Mouse (Mus musculus) thymus, adult 2 months (tissue): Measurements from ENCODE around the gene Ksr2. TPM values are rescaled to one million over a fixed set of nuclear protein-coding genes. Genes with fewer than 3 reads are reported as not detected.

Experiments
- DNase-seq: peaks from one replicate; pipeline ENCODE4 v3.0.0; 2021
- H3K27ac ChIP-seq: fragments of 200-500 bp; 2 replicates; pipeline ENCODE4 v1.5.1; 2012; ENCODE audit warnings: low read length, control low read depth; ENCODE audit not compliant: control insufficient read depth, insufficient read depth
- H3K27me3 ChIP-seq: fragments of 200-500 bp; 2 replicates; pipeline ENCODE4 v1.6.1; 2012; ENCODE audit warnings: mild to moderate bottlenecking, low read length, moderate library complexity, mixed read lengths; ENCODE audit not compliant: control insufficient read depth, insufficient read depth
- H3K36me3 ChIP-seq: fragments of 200-500 bp; 2 replicates; pipeline ENCODE4 v1.6.1; 2012; ENCODE audit warnings: mild to moderate bottlenecking, low read length, moderate library complexity; ENCODE audit not compliant: control insufficient read depth, insufficient read depth
- H3K4me1 ChIP-seq: fragments of 200-500 bp; replicated peaks from 2 replicates; pipeline ENCODE4 v1.6.1; 2012; ENCODE audit warnings: low read length; ENCODE audit not compliant: control insufficient read depth, insufficient read depth
- H3K4me3 ChIP-seq: fragments of 200-500 bp; 2 replicates; pipeline ENCODE4 v1.5.1; 2012; ENCODE audit warnings: mild to moderate bottlenecking, low read length, control low read depth, moderate library complexity; ENCODE audit not compliant: control insufficient read depth, insufficient read depth
- CTCF ChIP-seq: fragments of 200-500 bp; IDR thresholded peaks from 2 replicates; pipeline ENCODE4 v1.5.1; 2012; ENCODE audit warnings: mild to moderate bottlenecking, control low read depth, low read length, moderate library complexity, borderline replicate concordance; ENCODE audit not compliant: control insufficient read depth, poor library complexity, insufficient read depth; ENCODE audit errors: extremely low read depth
- POLR2A ChIP-seq: fragments of 200-500 bp; IDR thresholded peaks from 2 replicates; pipeline ENCODE4 v1.6.1; 2012; ENCODE audit warnings: mild to moderate bottlenecking, low read length, control low read depth, moderate library complexity; ENCODE audit not compliant: control insufficient read depth, poor library complexity, insufficient read depth; ENCODE audit errors: extremely low read depth
- WGBS: fragments of 180-500 bp; shearing (Covaris S2); methylation state at CpG from one replicate; pipeline ENCODE4 v1.1.7; 2018; 5-methylcytosine and 5-hydroxymethylcytosine counted together
- polyA plus RNA-seq: library from polyadenylated mRNA; depleted of rRNA; stranded (reverse); fragments of >200 nt; gene quantifications from 2 replicates; pipeline ENCODE4 v1.2.3, GENCODE M21; 2012

The Ksr2 gene
- polyA plus RNA-seq, 1 experiment = 0.54 TPM

- Histone ChIP-seq H3K4me3 (no peak overlapping the region), H3K36me3 (no peaks in the 10 kb centered on the region), H3K27ac (no peak overlapping the region), H3K4me1 (no peaks in the 10 kb centered on the region), H3K27me3 (no peaks in the 10 kb centered on the region; the same call in 1 of the 2 replicates)
- DNase-seq = no peak
- 88% methylated on average over 6 of the region's 6 CpGs for WGBS
- TF ChIP-seq CTCF (no peak), POLR2A (no peak)
Measured at GRCm38 (mm10) chr5:117530991-117531390, 117.2 kb downstream of the Ksr2 start.

GRCm38 (mm10) chr5:117539221-117539620, 125.4 kb downstream of the Ksr2 start:
- H3K36me3 ChIP-seq = no peaks in the 10 kb centered on the region
- no peak overlapping the region for H3K4me3 ChIP-seq
- no peak overlapping the region for H3K27ac ChIP-seq
- H3K4me1 ChIP-seq = no peaks in the 10 kb centered on the region
- DNase-seq = no peak
- 91% methylated on average over 3 of the region's 3 CpGs for WGBS
- no peaks in the 10 kb centered on the region; the same call in 1 of the 2 replicates for H3K27me3 ChIP-seq
- TF ChIP-seq POLR2A (no peak), CTCF (no peak)

GRCm38 (mm10) chr5:117541654-117542053, 127.9 kb downstream of the Ksr2 start:
- H3K27me3 ChIP-seq = no peaks in the 10 kb centered on the region
- no peak for TF ChIP-seq POLR2A
- no peak for TF ChIP-seq CTCF
- H3K27ac ChIP-seq = no peak overlapping the region
- whole genome bisulfite sequencing = 56% methylated on average over 8 of the region's 8 CpGs
- H3K4me1 ChIP-seq = no peaks in the 10 kb centered on the region
- no peak overlapping the region for H3K4me3 ChIP-seq
- H3K36me3 ChIP-seq = no peaks in the 10 kb centered on the region
- DNase-seq = no peak

- H3K4me3 ChIP-seq = no peak overlapping the region
- no peak overlapping the region for H3K27ac ChIP-seq
- TF ChIP-seq POLR2A (no peak), CTCF (no peak)
- no peak for DNase-seq
- H3K36me3 ChIP-seq = no peaks in the 10 kb centered on the region
- H3K27me3 ChIP-seq = no peaks in the 10 kb centered on the region
- 83% methylated on average over 25 of the region's 25 CpGs for WGBS
- no peaks in the 10 kb centered on the region for H3K4me1 ChIP-seq
Measured at GRCm38 (mm10) chr5:117546694-117547268, 133.0 kb downstream of the Ksr2 start.

- Histone ChIP-seq H3K27ac (no peak overlapping the region), H3K36me3 (no peaks in the 10 kb centered on the region), H3K4me3 (no peak overlapping the region), H3K4me1 (no peaks in the 10 kb centered on the region), H3K27me3 (no peaks in the 10 kb centered on the region)
- 83% methylated on average over 9 of the region's 9 CpGs for WGBS
- DNase-seq = no peak
- TF ChIP-seq POLR2A (no peak), CTCF (no peak)
Measured at GRCm38 (mm10) chr5:117550992-117551391, 137.2 kb downstream of the Ksr2 start.

- DNase-seq = no peak
- Histone ChIP-seq H3K4me3 (no peak overlapping the region), H3K27ac (no peak overlapping the region), H3K4me1 (no peaks in the 10 kb centered on the region), H3K27me3 (no peaks in the 10 kb centered on the region), H3K36me3 (no peaks in the 10 kb centered on the region)
- TF ChIP-seq POLR2A (no peak), CTCF (no peak)
- 94% methylated on average over 8 of the region's 8 CpGs for whole genome bisulfite sequencing
Measured at GRCm38 (mm10) chr5:117552096-117552495, 138.3 kb downstream of the Ksr2 start.

GRCm38 (mm10) chr5:117554505-117554904, 140.7 kb downstream of the Ksr2 start:
- DNase-seq = no peak
- Histone ChIP-seq H3K27ac (no peak overlapping the region), H3K4me1 (no peaks in the 10 kb centered on the region), H3K36me3 (no peaks in the 10 kb centered on the region), H3K4me3 (no peak overlapping the region), H3K27me3 (no peaks in the 10 kb centered on the region)
- WGBS = 85% methylated on average over 4 of the region's 4 CpGs
- TF ChIP-seq CTCF (no peak), POLR2A (no peak)
